Mouse (Mus musculus) heart, embryonic 15.5 days (tissue): Measurements from ENCODE around the gene Myh9. TPM values are rescaled to one million over a fixed set of nuclear protein-coding genes. Genes with fewer than 3 reads are reported as not detected.
A peak's percentile ranks its signal among the peaks of the same experiment; 100 is the strongest.
"Not testable (repeated sequence)": the region's sequence is repeated elsewhere in the genome, so short reads cannot be mapped to it uniquely, and the experiment has no call there.

Source experiments
- ATAC-seq: fragments of 200-750 bp; cut with Nextera tagmentation; replicated peaks from 2 replicates; pipeline ENCODE4 v1.8.0; 2017; ENCODE audit warnings: low read depth, moderate TSS enrichment; ENCODE audit not compliant: insufficient number of reproducible peaks, insufficient read depth, low FRiP score
- H3K27ac ChIP-seq: fragments of 300-500 bp; sonication (generic); 2 replicates; pipeline ENCODE4 v1.5.1; 2015; ENCODE audit warnings: mild to moderate bottlenecking, inconsistent platforms
- H3K27me3 ChIP-seq: fragments of 300-500 bp; sonication (generic); 2 replicates; pipeline ENCODE4 v1.6.1; 2015; ENCODE audit warnings: inconsistent platforms
- H3K36me3 ChIP-seq: fragments of 300-500 bp; sonication (generic); 2 replicates; pipeline ENCODE4 v1.6.1; 2015; ENCODE audit warnings: mild to moderate bottlenecking, inconsistent platforms
- H3K4me1 ChIP-seq: fragments of 300-500 bp; sonication (generic); replicated peaks from 2 replicates; pipeline ENCODE4 v1.6.1; 2015; ENCODE audit warnings: inconsistent platforms
- H3K4me2 ChIP-seq: fragments of 300-500 bp; sonication (generic); 2 replicates; pipeline ENCODE4 v1.6.1; 2015; ENCODE audit warnings: inconsistent platforms, mild to moderate bottlenecking, moderate library complexity
- H3K4me3 ChIP-seq: fragments of 300-500 bp; sonication (generic); 2 replicates; pipeline ENCODE4 v1.5.1; 2015; ENCODE audit warnings: mild to moderate bottlenecking, inconsistent platforms
- H3K9ac ChIP-seq: fragments of 300-500 bp; sonication (generic); 2 replicates; pipeline ENCODE4 v1.6.1; 2015; ENCODE audit warnings: mild to moderate bottlenecking, inconsistent platforms
- H3K9me3 ChIP-seq: fragments of 300-500 bp; sonication (generic); replicated peaks from 2 replicates; pipeline ENCODE4 v1.6.1; 2016; ENCODE audit warnings: inconsistent platforms
- WGBS: fragments of 180-500 bp; shearing (Covaris S2); methylation state at CpG from one replicate; pipeline ENCODE4 v1.1.7; 2015; ENCODE audit warnings: mixed read lengths; 5-methylcytosine and 5-hydroxymethylcytosine counted together
- polyA plus RNA-seq: library from polyadenylated mRNA; unstranded; fragments of >200 nt; fragmentation: Nextera tagmentation; extraction: Ambion mirVana; gene quantifications from 2 replicates; pipeline ENCODE4 v1.2.1, GENCODE M21; 2015

The Myh9 gene
- polyA plus RNA-seq, 1 experiment from 2014 or later: 25.2 TPM

- Histone ChIP-seq H3K36me3 (no peaks in the 10 kb centered on the region), H3K9me3 (no peaks in the 10 kb centered on the region), H3K27ac (no peak overlapping the region), H3K27me3 (no peaks in the 10 kb centered on the region), H3K4me1 (no peaks in the 10 kb centered on the region), H3K9ac (no peak overlapping the region), H3K4me2 (no peak overlapping the region), H3K4me3 (no peak overlapping the region)
- no peak for ATAC-seq
These were observed 96.9 kb downstream of the Myh9 start for GRCm38 (mm10) chr15:77745081-77745480.

GRCm38 (mm10) chr15:77744632-77745031 lies 97.3 kb downstream of the Myh9 start:
- H3K4me1 ChIP-seq: no peaks in the 10 kb centered on the region
- H3K9me3 ChIP-seq: no peaks in the 10 kb centered on the region
- H3K27me3 ChIP-seq: no peaks in the 10 kb centered on the region
- ATAC-seq: no peak
- H3K4me3 ChIP-seq: no peak overlapping the region
- 36% methylated on average over 5 of the region's 5 CpGs for WGBS
- H3K36me3 ChIP-seq: no peaks in the 10 kb centered on the region
- H3K9ac ChIP-seq: no peak overlapping the region
- no peak overlapping the region for H3K4me2 ChIP-seq
- no peak overlapping the region for H3K27ac ChIP-seq

DNA sequence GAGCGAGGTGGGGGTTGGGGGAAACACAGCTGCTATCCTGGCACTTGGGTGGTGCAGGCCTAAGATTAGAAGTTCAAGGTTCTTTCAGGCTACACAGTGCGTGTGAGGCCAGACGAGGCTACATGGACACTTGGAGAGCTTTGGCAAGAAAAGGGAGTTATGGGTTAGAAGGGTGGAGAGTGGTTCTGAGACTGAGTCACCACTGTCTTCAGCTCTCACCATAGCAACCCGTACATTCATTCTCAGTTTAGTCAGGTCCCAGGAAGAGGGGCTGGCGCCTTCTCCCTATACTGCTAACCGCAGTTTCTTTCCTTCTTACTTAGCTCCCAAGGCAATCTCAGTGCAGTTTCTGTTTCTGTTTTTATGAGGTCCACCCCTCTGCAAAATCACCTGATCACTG lies 100.4 kb downstream of the Myh9 start:
- not testable (repeated sequence) for H3K4me2 ChIP-seq, H3K9me3 ChIP-seq, H3K27me3 ChIP-seq, H3K4me1 ChIP-seq, H3K4me3 ChIP-seq, H3K9ac ChIP-seq, H3K27ac ChIP-seq, ATAC-seq, H3K36me3 ChIP-seq
- WGBS: 72% methylated on average over 6 of the region's 6 CpGs

- ATAC-seq: no peak
- WGBS: 73% methylated on average over 9 of the region's 9 CpGs
These were observed 101.3 kb downstream of the Myh9 start for GRCm38 (mm10) chr15:77740511-77741297.

GRCm38 (mm10) chr15:77733903-77734302 lies 108.1 kb downstream of the Myh9 start:
- WGBS: 29% methylated on average over 4 of the region's 4 CpGs

More at GRCm38 (mm10) chr15:77740511-77741297, 101.3 kb downstream of the Myh9 start:
- Histone ChIP-seq H3K27me3 (peaks cover 5% of the 10 kb centered on the region; the same call in 1 of the 2 replicates), H3K9ac (no peak overlapping the region), H3K4me1 (no peaks in the 10 kb centered on the region), H3K4me3 (no peak overlapping the region), H3K4me2 (no peak overlapping the region), H3K27ac (no peak overlapping the region), H3K9me3 (no peaks in the 10 kb centered on the region), H3K36me3 (no peaks in the 10 kb centered on the region)

GRCm38 (mm10) chr15:77733380-77733779 lies 108.6 kb downstream of the Myh9 start:
- peaks cover 11% of the 10 kb centered on the region for H3K4me1 ChIP-seq
- not testable (repeated sequence) for H3K36me3 ChIP-seq, H3K4me2 ChIP-seq, H3K27me3 ChIP-seq, H3K9me3 ChIP-seq, H3K4me3 ChIP-seq, H3K9ac ChIP-seq, H3K27ac ChIP-seq
- 0 out of 2 replicates have a peak, but pooled peaks have one; percentile 19 for ATAC-seq
- WGBS: 36% methylated on average over 8 of the region's 8 CpGs

More at GRCm38 (mm10) chr15:77733903-77734302, 108.1 kb downstream of the Myh9 start:
- H3K4me3 ChIP-seq, H3K36me3 ChIP-seq, H3K27ac ChIP-seq, H3K9me3 ChIP-seq, H3K9ac ChIP-seq, ATAC-seq, H3K4me2 ChIP-seq, H3K27me3 ChIP-seq: not testable (repeated sequence)
- peaks cover 11% of the 10 kb centered on the region for H3K4me1 ChIP-seq

DNA sequence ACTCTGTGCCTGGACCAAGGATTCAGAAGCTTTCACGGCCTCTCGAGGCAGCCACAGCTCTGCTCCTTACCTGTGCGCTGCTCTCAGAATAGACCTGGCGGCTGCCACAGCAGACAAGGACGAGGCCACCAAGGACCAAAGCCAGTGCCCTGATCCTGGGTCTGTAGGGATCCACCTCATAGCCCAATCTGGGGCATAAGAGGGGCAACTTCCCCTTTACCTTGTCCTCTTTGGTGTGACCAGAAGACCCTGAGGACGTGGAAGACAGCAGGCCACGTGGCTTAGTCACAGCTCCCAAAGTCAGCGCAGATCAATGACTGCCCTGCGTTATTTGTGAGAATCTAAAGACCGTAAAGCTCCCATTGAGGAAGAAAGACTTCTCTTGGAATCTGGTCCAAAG lies 109.1 kb downstream of the Myh9 start:
- H3K9me3 ChIP-seq, H3K27ac ChIP-seq, H3K36me3 ChIP-seq, H3K4me3 ChIP-seq, H3K27me3 ChIP-seq, H3K9ac ChIP-seq, H3K4me2 ChIP-seq, ATAC-seq: not testable (repeated sequence)
- WGBS: 76% methylated on average over 10 of the region's 10 CpGs
- H3K4me1 ChIP-seq: peaks cover 11% of the 10 kb centered on the region

- Histone ChIP-seq H3K4me3 (no peak overlapping the region), H3K4me2 (no peak overlapping the region), H3K9ac (no peak overlapping the region), H3K27me3 (no peaks in the 10 kb centered on the region), H3K9me3 (no peaks in the 10 kb centered on the region), H3K36me3 (no peaks in the 10 kb centered on the region), H3K4me1 (peaks cover 11% of the 10 kb centered on the region), H3K27ac (no peak overlapping the region)
- no peak for ATAC-seq
- 89% methylated on average over 5 of the region's 5 CpGs for WGBS
These were observed 110.4 kb downstream of the Myh9 start for GRCm38 (mm10) chr15:77731605-77732004.

GRCm38 (mm10) chr15:77728739-77729138 lies 113.2 kb downstream of the Myh9 start, which contains the start of gene Apol9b:
Gene Apol9b, plus strand, starts transcription at chr15:77729039.
- not testable (repeated sequence) for H3K36me3 ChIP-seq, ATAC-seq, H3K9ac ChIP-seq, H3K27ac ChIP-seq, H3K27me3 ChIP-seq, H3K4me2 ChIP-seq, H3K9me3 ChIP-seq, H3K4me3 ChIP-seq, H3K4me1 ChIP-seq
- 91% methylated on average over 2 of the region's 4 CpGs for WGBS

- not testable (repeated sequence) for H3K27ac ChIP-seq, H3K4me2 ChIP-seq, H3K36me3 ChIP-seq, H3K4me1 ChIP-seq, H3K9me3 ChIP-seq, H3K27me3 ChIP-seq, H3K4me3 ChIP-seq, ATAC-seq, H3K9ac ChIP-seq
- WGBS: 73% methylated on average over 3 of the region's 3 CpGs
These were observed 114.2 kb downstream of the Myh9 start for GRCm38 (mm10) chr15:77727745-77728144.

GRCm38 (mm10) chr15:77727139-77727538 lies 114.8 kb downstream of the Myh9 start:
- not testable (repeated sequence) for H3K36me3 ChIP-seq, H3K4me1 ChIP-seq, H3K4me2 ChIP-seq, H3K4me3 ChIP-seq, H3K27me3 ChIP-seq, H3K27ac ChIP-seq, H3K9me3 ChIP-seq, H3K9ac ChIP-seq, ATAC-seq
- WGBS: 8% methylated on average over 3 of the region's 3 CpGs

DNA sequence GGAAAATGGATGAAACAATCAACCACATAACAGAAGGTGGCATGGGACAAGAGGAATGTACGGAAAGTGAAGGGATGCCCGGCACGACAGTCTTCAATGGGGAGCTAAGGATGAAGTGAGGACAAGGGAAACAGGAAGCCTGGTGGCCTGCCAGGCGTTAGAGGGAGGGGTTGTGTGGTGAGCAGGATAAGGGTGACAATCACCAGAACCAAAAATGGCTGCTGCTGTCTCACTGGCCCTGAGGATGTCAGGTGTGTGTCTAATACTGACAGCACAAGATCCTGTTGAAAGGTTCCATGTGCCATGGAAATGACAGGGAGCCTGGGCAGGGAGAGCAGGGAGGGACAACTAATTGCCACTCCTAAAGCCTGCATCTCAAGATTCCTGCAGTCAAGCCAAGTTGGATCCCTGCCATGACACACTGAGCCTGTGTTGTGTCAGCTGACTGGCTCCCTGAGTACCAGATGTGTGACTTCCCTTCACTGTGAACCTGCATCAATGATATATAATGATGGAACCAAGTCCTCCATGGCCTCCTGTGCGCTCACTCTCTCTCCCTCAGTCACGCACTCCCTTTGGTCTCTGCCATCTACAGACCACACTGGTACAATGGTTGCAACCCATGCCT lies 116.5 kb downstream of the Myh9 start:
- peak overlapping the region; percentile 49; the same call in 1 of the 2 replicates for H3K27ac ChIP-seq
- not testable (repeated sequence) for H3K4me3 ChIP-seq, H3K4me2 ChIP-seq, H3K4me1 ChIP-seq, H3K9me3 ChIP-seq, H3K27me3 ChIP-seq, H3K36me3 ChIP-seq, H3K9ac ChIP-seq
- 26% methylated on average over 6 of the region's 6 CpGs for WGBS
- peak; percentile 83 for ATAC-seq
